Mouse (Mus musculus): ENCODE measurements around the gene Eya3. TPM values are rescaled to one million over a fixed set of nuclear protein-coding genes. Genes with fewer than 3 reads are reported as not detected.
"Not testable (repeated sequence)": the region's sequence is repeated elsewhere in the genome, so short reads cannot be mapped to it uniquely, and the experiment has no call there.

Eya3 gene
- polyA plus RNA-seq, 1 experiment, result 42.5 TPM

DNA sequence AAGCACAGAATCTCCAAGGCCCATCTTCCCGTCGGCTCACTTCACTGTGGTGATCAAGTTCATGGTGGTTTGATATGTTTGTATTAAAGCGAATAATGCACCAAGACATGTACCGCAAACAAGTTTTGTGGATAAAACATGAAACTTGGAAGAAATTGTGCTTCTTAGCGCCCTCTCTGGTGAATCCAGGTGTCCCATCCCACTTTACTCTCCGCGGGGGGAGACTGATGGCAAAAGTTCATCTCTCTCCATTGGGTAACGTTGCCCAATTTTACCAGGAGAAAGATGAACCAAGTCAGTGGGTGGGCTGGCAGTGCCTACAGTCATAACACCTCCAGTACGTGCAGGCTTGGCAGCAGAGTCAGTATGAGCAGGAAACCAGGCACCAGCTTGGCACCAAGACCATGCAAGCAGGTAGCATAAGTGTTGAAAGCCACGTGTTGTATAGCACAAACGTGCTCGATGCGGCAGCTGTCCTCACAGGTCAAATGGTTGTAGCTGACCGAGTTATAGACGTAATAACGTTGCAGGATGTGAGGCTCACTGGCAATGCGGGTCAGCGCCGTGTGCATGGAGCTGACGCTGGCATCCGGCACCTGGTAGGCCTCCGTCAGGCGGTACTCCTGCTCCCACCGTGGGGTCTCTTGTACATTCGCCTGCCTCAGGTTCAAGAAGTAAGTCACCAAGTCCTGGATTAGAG, 94.4 kb downstream of the Eya3 start:
- no peak overlapping the region for H3K4me3 ChIP-seq (ENCODE audit: insufficient read depth, low read length)
- H3K4me1 ChIP-seq (ENCODE audit: control insufficient read depth, insufficient read depth, low read length), result peaks cover 29% of the 10 kb centered on the region
- H3K27ac ChIP-seq (ENCODE audit: insufficient read depth, low read depth, low read length), result peak overlapping the region; percentile 29; the same call in 1 of the 2 replicates
- TF ChIP-seq CTCF (IDR thresholded peaks at IDR 0.05; ENCODE audit: low read depth, low read length), result no peak
- no peak for TF ChIP-seq POLR2A (IDR thresholded peaks at IDR 0.05; ENCODE audit: borderline replicate concordance, low read depth, low read length)

DNA sequence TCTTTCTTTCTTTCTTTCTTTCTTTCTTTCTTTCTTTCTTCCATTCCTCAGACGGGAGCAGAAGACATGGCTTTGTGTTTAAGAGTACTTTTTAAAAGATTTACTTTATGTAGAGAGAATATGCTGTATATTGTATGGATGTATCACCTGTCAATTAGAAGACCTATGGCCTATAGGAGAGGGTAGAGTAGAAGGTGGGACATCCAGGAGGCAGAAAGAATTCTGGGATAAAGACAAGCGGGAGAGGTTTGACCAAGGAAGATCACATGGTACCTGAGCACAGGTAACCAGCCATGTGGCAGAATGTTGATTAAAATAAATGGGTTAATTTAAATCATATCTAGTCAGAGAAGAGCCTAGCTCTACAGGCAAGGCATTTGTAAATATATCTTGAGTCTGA, 96.0 kb downstream of the Eya3 start:
- Histone ChIP-seq H3K27ac (ENCODE audit: insufficient read depth, low read depth, low read length) (no peak overlapping the region), H3K4me3 (ENCODE audit: insufficient read depth, low read length) (no peak overlapping the region), H3K4me1 (ENCODE audit: control insufficient read depth, insufficient read depth, low read length) (peaks cover 24% of the 10 kb centered on the region)
- TF ChIP-seq CTCF (IDR thresholded peaks at IDR 0.05; ENCODE audit: low read depth, low read length) (no peak), POLR2A (IDR thresholded peaks at IDR 0.05; ENCODE audit: borderline replicate concordance, low read depth, low read length) (no peak)

DNA sequence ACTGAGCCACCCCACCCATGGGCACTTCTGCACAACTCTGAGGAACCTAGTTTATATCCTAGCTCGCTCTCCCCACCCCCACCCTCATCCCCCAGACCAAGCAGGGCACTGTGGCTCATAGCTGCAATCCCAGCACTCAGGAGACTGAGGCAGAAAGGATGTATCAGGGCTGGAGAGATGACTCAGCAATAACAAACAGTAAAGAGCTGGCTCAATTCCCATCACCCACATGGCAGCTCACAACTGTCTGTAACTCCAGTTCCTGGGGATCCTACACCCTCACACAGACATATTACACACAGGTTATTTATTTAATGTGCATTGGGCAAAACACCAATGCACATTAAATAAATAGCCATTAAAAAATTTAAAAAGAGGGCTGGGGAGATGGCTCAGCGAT, 96.6 kb downstream of the Eya3 start:
- Histone ChIP-seq H3K4me3 (ENCODE audit: insufficient read depth, low read length) (no peak overlapping the region), H3K27ac (ENCODE audit: insufficient read depth, low read depth, low read length) (no peak overlapping the region), H3K4me1 (ENCODE audit: control insufficient read depth, insufficient read depth, low read length) (peaks cover 24% of the 10 kb centered on the region)
- TF ChIP-seq CTCF (IDR thresholded peaks at IDR 0.05; ENCODE audit: low read depth, low read length), result no peak

DNA sequence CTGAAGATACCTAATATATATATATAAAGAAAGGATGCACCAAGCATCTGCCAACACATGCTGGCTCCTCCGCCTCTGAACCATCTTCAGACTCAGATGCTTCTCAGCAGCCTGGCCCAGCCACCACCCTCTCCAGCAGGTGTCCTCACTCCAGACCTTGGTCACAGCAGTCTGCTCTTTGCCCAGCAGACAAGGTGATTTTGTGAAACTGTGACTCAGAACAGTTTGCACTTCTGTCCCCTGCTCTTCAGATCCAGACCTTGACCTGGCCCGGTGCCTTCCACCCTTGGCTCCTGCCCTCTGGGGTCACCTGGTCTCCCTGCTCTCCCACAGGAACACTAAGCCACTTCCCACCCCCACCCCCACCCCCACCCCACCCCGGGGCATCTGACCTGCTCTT, 97.1 kb downstream of the Eya3 start:
- Histone ChIP-seq H3K4me3 (ENCODE audit: insufficient read depth, low read length) (no peak overlapping the region), H3K4me1 (ENCODE audit: control insufficient read depth, insufficient read depth, low read length) (peaks cover 24% of the 10 kb centered on the region), H3K27ac (ENCODE audit: insufficient read depth, low read depth, low read length) (no peak overlapping the region)
- no peak for TF ChIP-seq POLR2A (IDR thresholded peaks at IDR 0.05; ENCODE audit: borderline replicate concordance, low read depth, low read length)
- no peak for TF ChIP-seq CTCF (IDR thresholded peaks at IDR 0.05; ENCODE audit: low read depth, low read length)

DNA sequence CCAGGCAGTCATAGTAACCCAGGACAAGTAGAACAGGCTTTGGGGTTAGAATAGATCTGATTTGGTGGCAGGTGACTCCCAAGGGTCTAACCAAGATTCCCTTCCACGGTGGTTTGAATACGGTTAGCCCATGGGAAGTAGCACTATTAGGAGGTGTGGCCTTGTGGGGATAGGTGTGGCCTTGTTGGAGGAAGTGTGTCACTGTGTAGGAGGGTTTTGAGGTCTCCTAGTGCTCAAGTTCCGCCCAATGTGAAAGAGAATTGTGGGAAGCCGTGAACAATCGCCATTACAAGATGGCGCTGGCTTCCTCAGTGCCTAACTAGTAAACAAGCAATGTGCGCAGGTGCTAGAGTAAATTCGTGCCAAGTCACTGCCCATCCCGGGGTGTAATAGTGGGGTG, 98.4 kb downstream of the Eya3 start:
- H3K27ac ChIP-seq (ENCODE audit: insufficient read depth, low read depth, low read length); H3K4me3 ChIP-seq (ENCODE audit: insufficient read depth, low read length): not testable (repeated sequence)
- H3K4me1 ChIP-seq (ENCODE audit: control insufficient read depth, insufficient read depth, low read length), result peaks cover 17% of the 10 kb centered on the region

DNA sequence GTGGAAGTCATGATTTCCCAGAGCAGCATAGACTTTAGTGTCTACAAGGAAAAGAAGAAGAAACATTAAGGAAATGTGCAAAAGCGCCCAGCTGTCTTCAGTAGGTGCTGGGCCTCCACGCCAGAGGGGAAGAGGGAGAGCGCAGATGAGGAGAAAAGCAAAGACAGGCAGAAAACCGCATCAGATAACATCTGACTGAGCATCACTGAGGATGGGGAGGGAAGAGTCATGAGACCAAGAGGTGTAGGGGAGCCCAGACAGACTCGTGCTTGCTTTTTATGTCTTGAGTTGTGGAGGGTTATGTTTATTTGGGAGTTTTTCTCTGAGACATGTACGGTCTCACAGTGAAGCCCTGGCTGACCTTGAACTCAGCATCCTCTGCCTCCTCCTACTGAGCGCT, 102.7 kb downstream of the Eya3 start:
- H3K4me3 ChIP-seq (ENCODE audit: insufficient read depth, low read length), result no peak overlapping the region

DNA sequence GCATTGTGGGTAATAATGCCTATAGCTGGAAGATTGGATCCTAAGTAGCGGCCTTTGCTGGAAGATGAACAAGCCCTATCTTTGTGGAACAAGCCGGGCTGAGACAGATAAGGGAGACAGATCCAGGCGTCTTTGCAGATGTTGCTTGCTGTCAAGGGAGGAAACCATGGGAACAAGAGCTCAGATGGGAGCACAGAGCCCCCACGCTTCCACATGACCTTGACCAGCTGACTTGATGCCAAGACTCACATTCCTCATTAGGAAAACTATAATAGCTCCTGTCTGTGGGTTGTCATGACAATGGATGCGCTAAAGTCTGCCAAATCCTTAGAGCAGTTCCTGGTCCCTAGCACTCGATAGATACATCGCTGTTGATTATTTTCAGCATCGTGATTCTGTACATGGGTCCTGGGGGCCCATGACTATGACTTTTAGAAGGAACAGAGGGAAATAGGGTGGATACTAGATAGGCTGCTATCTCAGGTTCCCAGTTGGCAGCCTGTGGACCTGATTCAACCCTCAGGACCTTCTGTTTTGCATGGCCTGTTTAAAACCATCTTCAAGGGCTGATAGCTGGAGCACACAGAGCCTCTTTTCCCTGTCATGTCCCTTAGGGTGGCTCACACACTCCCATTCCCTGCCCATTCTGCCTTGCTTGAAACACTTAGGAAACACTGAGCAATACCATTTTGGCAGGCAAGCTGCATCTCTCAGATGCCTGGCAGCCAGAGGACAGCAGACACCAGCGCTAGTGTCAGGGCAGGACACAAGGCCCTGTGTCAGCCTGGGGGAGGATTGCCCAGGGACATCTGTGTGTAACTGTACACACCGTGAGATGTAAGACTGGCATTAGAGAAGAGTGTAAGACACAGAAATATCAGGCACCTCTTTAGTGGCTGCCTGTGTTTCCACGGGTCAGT, 105.5 kb downstream of the Eya3 start:
- Histone ChIP-seq H3K4me1 (ENCODE audit: control insufficient read depth, insufficient read depth, low read length) (peaks cover 14% of the 10 kb centered on the region), H3K4me3 (ENCODE audit: insufficient read depth, low read length) (no peak overlapping the region), H3K27ac (ENCODE audit: insufficient read depth, low read depth, low read length) (no peak overlapping the region)
- no peak for TF ChIP-seq POLR2A (IDR thresholded peaks at IDR 0.05; ENCODE audit: borderline replicate concordance, low read depth, low read length)
- no peak for TF ChIP-seq CTCF (IDR thresholded peaks at IDR 0.05; ENCODE audit: low read depth, low read length)

More for the DNA sequence above, 102.7 kb downstream of the Eya3 start:
- no peak overlapping the region for H3K27ac ChIP-seq (ENCODE audit: insufficient read depth, low read depth, low read length)
- no peak for TF ChIP-seq POLR2A (IDR thresholded peaks at IDR 0.05; ENCODE audit: borderline replicate concordance, low read depth, low read length)
- TF ChIP-seq CTCF (IDR thresholded peaks at IDR 0.05; ENCODE audit: low read depth, low read length), result no peak
- H3K4me1 ChIP-seq (ENCODE audit: control insufficient read depth, insufficient read depth, low read length), result peaks cover under 1% of the 10 kb centered on the region

DNA sequence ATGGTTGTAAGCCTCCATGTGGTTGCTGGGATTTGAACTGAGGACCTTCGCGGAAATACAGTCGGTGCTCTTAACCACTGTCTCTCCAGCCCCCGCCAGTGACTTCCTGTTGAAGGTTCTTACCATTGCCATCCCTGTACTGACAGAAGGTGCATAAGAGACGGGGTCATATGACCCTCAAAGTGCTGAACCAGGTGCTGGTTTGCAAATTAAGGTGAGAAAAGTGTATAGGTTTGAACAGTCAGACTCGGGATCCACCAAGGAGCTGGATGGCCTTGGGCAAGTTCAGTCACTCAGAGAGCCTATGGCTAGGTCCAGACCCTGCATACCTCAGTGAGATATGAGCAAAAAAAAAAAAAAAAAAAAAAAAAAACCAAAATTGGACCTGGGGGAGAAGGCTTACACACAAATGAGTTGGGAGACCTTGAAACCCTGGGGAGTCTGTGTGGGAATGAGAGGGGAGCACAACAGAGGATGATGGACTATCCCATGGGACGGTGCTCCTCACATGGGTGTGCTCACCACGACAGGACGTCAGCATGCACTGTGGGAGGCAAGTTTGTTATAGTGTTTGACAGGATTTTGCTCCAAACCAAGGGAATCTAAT, 108.2 kb downstream of the Eya3 start:
- no peak for TF ChIP-seq CTCF (IDR thresholded peaks at IDR 0.05; ENCODE audit: low read depth, low read length)
- no peak for TF ChIP-seq POLR2A (IDR thresholded peaks at IDR 0.05; ENCODE audit: borderline replicate concordance, low read depth, low read length)
- Histone ChIP-seq H3K4me1 (ENCODE audit: control insufficient read depth, insufficient read depth, low read length) (peaks cover 19% of the 10 kb centered on the region), H3K27ac (ENCODE audit: insufficient read depth, low read depth, low read length) (peak overlapping the region; percentile 74), H3K4me3 (ENCODE audit: insufficient read depth, low read length) (peak overlapping the region; percentile 57)

DNA sequence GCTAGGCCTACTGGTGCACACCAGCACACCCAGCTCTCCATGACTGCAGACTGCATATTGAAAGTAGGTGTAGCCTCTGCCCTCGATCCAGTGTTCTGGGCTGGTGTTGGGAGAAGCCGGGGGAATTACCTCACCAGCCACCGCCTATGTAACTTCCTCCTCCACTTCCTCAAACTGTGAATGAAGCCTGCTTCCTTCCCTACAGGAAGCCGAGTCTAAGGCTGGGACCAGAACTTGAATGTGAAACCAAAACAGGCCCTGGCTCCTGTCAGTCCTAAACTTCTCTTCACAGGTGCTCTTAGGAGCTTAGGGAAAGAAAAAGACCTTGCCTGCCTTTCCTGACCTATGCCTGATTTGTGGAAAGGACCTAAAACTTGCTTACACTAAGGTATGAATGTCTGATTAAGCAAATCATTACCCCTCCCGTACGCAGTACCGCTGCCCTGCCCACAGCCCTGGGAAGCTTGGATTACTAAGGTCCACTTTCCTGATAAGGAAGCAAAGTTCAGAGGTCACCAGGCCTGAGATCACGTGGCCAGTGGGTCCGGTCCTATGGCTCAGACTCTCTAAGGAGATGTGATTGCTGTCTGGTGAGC, 109.0 kb downstream of the Eya3 start:
- Histone ChIP-seq H3K27ac (ENCODE audit: insufficient read depth, low read depth, low read length) (peak overlapping the region; percentile 86), H3K4me1 (ENCODE audit: control insufficient read depth, insufficient read depth, low read length) (peaks cover 23% of the 10 kb centered on the region), H3K4me3 (ENCODE audit: insufficient read depth, low read length) (peak overlapping the region; percentile 57)
- TF ChIP-seq CTCF (IDR thresholded peaks at IDR 0.05; ENCODE audit: low read depth, low read length) (no peak), POLR2A (IDR thresholded peaks at IDR 0.05; ENCODE audit: borderline replicate concordance, low read depth, low read length) (no peak)

All from bone marrow macrophage, adult 2 months (primary cell).